Mouse (Mus musculus): ENCODE measurements around the gene Lrrc8c. TPM values are rescaled to one million over a fixed set of nuclear protein-coding genes. Genes with fewer than 3 reads are reported as not detected.

The Lrrc8c gene
- total RNA-seq, 1 experiment: 9.4 TPM

- no peak for DNase-seq (ENCODE audit: low read depth, low spot score)
- TF ChIP-seq ZNF384 (IDR thresholded peaks at IDR 0.05; ENCODE audit: low read depth, low read length): no peak
- no peak for TF ChIP-seq CHD2 (IDR thresholded peaks at IDR 0.05; ENCODE audit: low read depth, low read length)
- peak; percentile 50 for TF ChIP-seq ZC3H11A (IDR thresholded peaks at IDR 0.05; ENCODE audit: borderline replicate concordance, low read depth, low read length)
- Histone ChIP-seq H3K4me3 (ENCODE audit: insufficient read depth in 1 of 2, low read depth in 1 of 2, low read length in 2 of 2, poor library complexity in 1 of 2, severe bottlenecking in 1 of 2) (no peak overlapping the region), H3K4me1 (ENCODE audit: control insufficient read depth in 2 of 2, insufficient read depth in 2 of 2, low read length in 2 of 2, poor library complexity in 1 of 2) (peaks cover 4 to 6% of the 10 kb centered on the region in 2 experiments; a peak in 3 of 4 replicates), H3K9ac (ENCODE audit: insufficient read depth, low read depth, low read length, poor library complexity, severe bottlenecking) (no peak overlapping the region), H3K36me3 (ENCODE audit: control insufficient read depth, insufficient read depth, low read length, poor library complexity, severe bottlenecking) (no peaks in the 10 kb centered on the region), H3K27ac (ENCODE audit: insufficient read depth, low read depth, low read length, poor library complexity, severe bottlenecking) (no peak overlapping the region), H3K9me3 (ENCODE audit: control insufficient read depth, insufficient read depth, low read depth, low read length) (no peaks in the 10 kb centered on the region)
- in situ Hi-C loops (cut with MboI; ENCODE audit: low sequenced_read_pairs in 2 of 2, unreplicated experiment in 2 of 2): no loop called here
Measured at GRCm38 (mm10) chr5:105491389-105491788, 27.8 kb upstream of the Lrrc8c start.

GRCm38 (mm10) chr5:105492367-105493246 is 26.6 kb upstream of the Lrrc8c start:
- Histone ChIP-seq H3K9ac (ENCODE audit: insufficient read depth, low read depth, low read length, poor library complexity, severe bottlenecking) (no peak overlapping the region), H3K4me3 (ENCODE audit: insufficient read depth in 1 of 2, low read depth in 1 of 2, low read length in 2 of 2, poor library complexity in 1 of 2, severe bottlenecking in 1 of 2) (no peak overlapping the region), H3K27ac (ENCODE audit: insufficient read depth, low read depth, low read length, poor library complexity, severe bottlenecking) (no peak overlapping the region), H3K4me1 (ENCODE audit: control insufficient read depth in 2 of 2, insufficient read depth in 2 of 2, low read length in 2 of 2, poor library complexity in 1 of 2) (peaks cover 4 to 9% of the 10 kb centered on the region in 2 experiments; a peak in 3 of 4 replicates), H3K9me3 (ENCODE audit: control insufficient read depth, insufficient read depth, low read depth, low read length) (no peaks in the 10 kb centered on the region), H3K36me3 (ENCODE audit: control insufficient read depth, insufficient read depth, low read length, poor library complexity, severe bottlenecking) (no peaks in the 10 kb centered on the region)
- no peak for DNase-seq (ENCODE audit: low read depth, low spot score)
- in situ Hi-C loops (cut with MboI; ENCODE audit: low sequenced_read_pairs in 2 of 2, unreplicated experiment in 2 of 2): no loop called here
- TF ChIP-seq CHD2 (IDR thresholded peaks at IDR 0.05; ENCODE audit: low read depth, low read length): no peak
- TF ChIP-seq ZNF384 (IDR thresholded peaks at IDR 0.05; ENCODE audit: low read depth, low read length): no peak
- TF ChIP-seq HCFC1 (IDR thresholded peaks at IDR 0.05; ENCODE audit: borderline replicate concordance, insufficient read depth, low read length): no peak
- no peak for TF ChIP-seq MAFK (IDR thresholded peaks at IDR 0.05; ENCODE audit: insufficient read depth, low read depth, low read length)
- no peak for TF ChIP-seq ZC3H11A (IDR thresholded peaks at IDR 0.05; ENCODE audit: borderline replicate concordance, low read depth, low read length)

- DNase-seq (ENCODE audit: low read depth, low spot score): no peak
- in situ Hi-C loops (cut with MboI; ENCODE audit: low sequenced_read_pairs in 2 of 2, unreplicated experiment in 2 of 2): no loop called here
- no peaks in the 10 kb centered on the region for H3K9me3 ChIP-seq (ENCODE audit: control insufficient read depth, insufficient read depth, low read depth, low read length)
- H3K27ac ChIP-seq (ENCODE audit: insufficient read depth, low read depth, low read length, poor library complexity, severe bottlenecking): no peak overlapping the region
- no peak overlapping the region for H3K9ac ChIP-seq (ENCODE audit: insufficient read depth, low read depth, low read length, poor library complexity, severe bottlenecking)
- no peak overlapping the region for H3K4me3 ChIP-seq (ENCODE audit: insufficient read depth in 1 of 2, low read depth in 1 of 2, low read length in 2 of 2, poor library complexity in 1 of 2, severe bottlenecking in 1 of 2)
- peaks cover 4 to 12% of the 10 kb centered on the region in 2 experiments; a peak in 3 of 4 replicates for H3K4me1 ChIP-seq (ENCODE audit: control insufficient read depth in 2 of 2, insufficient read depth in 2 of 2, low read length in 2 of 2, poor library complexity in 1 of 2)
- no peak for TF ChIP-seq MAFK (IDR thresholded peaks at IDR 0.05; ENCODE audit: insufficient read depth, low read depth, low read length)
- no peak for TF ChIP-seq ZNF384 (IDR thresholded peaks at IDR 0.05; ENCODE audit: low read depth, low read length)
- H3K36me3 ChIP-seq (ENCODE audit: control insufficient read depth, insufficient read depth, low read length, poor library complexity, severe bottlenecking): no peaks in the 10 kb centered on the region
Measured at GRCm38 (mm10) chr5:105493377-105493776, 25.8 kb upstream of the Lrrc8c start.

- Histone ChIP-seq H3K4me3 (ENCODE audit: insufficient read depth in 1 of 2, low read depth in 1 of 2, low read length in 2 of 2, poor library complexity in 1 of 2, severe bottlenecking in 1 of 2) (no peak overlapping the region), H3K27ac (ENCODE audit: insufficient read depth, low read depth, low read length, poor library complexity, severe bottlenecking) (no peak overlapping the region), H3K4me1 (ENCODE audit: control insufficient read depth in 2 of 2, insufficient read depth in 2 of 2, low read length in 2 of 2, poor library complexity in 1 of 2) (peaks cover 5 to 18% of the 10 kb centered on the region in 2 experiments; a peak in 3 of 4 replicates), H3K36me3 (ENCODE audit: control insufficient read depth, insufficient read depth, low read length, poor library complexity, severe bottlenecking) (no peaks in the 10 kb centered on the region), H3K9me3 (ENCODE audit: control insufficient read depth, insufficient read depth, low read depth, low read length) (no peaks in the 10 kb centered on the region), H3K9ac (ENCODE audit: insufficient read depth, low read depth, low read length, poor library complexity, severe bottlenecking) (no peak overlapping the region)
- TF ChIP-seq MAFK (IDR thresholded peaks at IDR 0.05; ENCODE audit: insufficient read depth, low read depth, low read length) (no peak), ZNF384 (IDR thresholded peaks at IDR 0.05; ENCODE audit: low read depth, low read length) (no peak), HCFC1 (IDR thresholded peaks at IDR 0.05; ENCODE audit: borderline replicate concordance, insufficient read depth, low read length) (no peak), ZC3H11A (IDR thresholded peaks at IDR 0.05; ENCODE audit: borderline replicate concordance, low read depth, low read length) (no peak), CHD2 (IDR thresholded peaks at IDR 0.05; ENCODE audit: low read depth, low read length) (no peak)
- in situ Hi-C loops (cut with MboI; ENCODE audit: low sequenced_read_pairs in 2 of 2, unreplicated experiment in 2 of 2): no loop called here
- DNase-seq (ENCODE audit: low read depth, low spot score): no peak
Measured at GRCm38 (mm10) chr5:105494246-105494917, 24.8 kb upstream of the Lrrc8c start.
